Mouse (Mus musculus) ES-E14 (cell line): Measurements from ENCODE around the gene Pdzd2. TPM values are rescaled to one million over a fixed set of nuclear protein-coding genes. Genes with fewer than 3 reads are reported as not detected.

Experiments
- DNase-seq: peaks from one replicate; pipeline ENCODE4 v3.0.0-alpha.2; 2013; ENCODE audit warnings: low read depth, low spot score
- H3K27ac ChIP-seq: 2 replicates; pipeline ENCODE4 v1.5.1; 2012; ENCODE audit warnings: low read depth, mild to moderate bottlenecking, low read length, moderate library complexity, mixed read lengths; ENCODE audit not compliant: poor library complexity, insufficient read depth, severe bottlenecking
- H3K36me3 ChIP-seq: 2 replicates; pipeline ENCODE4 v1.6.1; 2012; ENCODE audit warnings: mild to moderate bottlenecking, low read length, moderate library complexity, mixed read lengths; ENCODE audit not compliant: control insufficient read depth, poor library complexity, insufficient read depth, severe bottlenecking
- H3K4me1 ChIP-seq, 2 experiments: fragments of 150-350 bp in 1 of 2; sonication (generic) in 1 of 2; 2 replicates each; pipeline ENCODE4 v1.6.1; 2012; ENCODE audit warnings: low read length in 2 of 2, mild to moderate bottlenecking in 1 of 2, mixed read lengths in 1 of 2; ENCODE audit not compliant: control insufficient read depth in 2 of 2, insufficient read depth in 2 of 2, poor library complexity in 1 of 2
- H3K4me3 ChIP-seq, 2 experiments: fragments of 150-350 bp in 1 of 2; sonication (generic) in 1 of 2; 2 replicates each; pipeline ENCODE4 v1.5.1; 2012; ENCODE audit warnings: low read length in 2 of 2, low read depth in 1 of 2, mild to moderate bottlenecking in 1 of 2, mixed read lengths in 1 of 2; ENCODE audit not compliant: insufficient read depth in 1 of 2, poor library complexity in 1 of 2, severe bottlenecking in 1 of 2
- H3K9ac ChIP-seq: 2 replicates; pipeline ENCODE4 v1.6.1; 2012; ENCODE audit warnings: low read depth, mild to moderate bottlenecking, low read length, mixed read lengths; ENCODE audit not compliant: poor library complexity, insufficient read depth, severe bottlenecking
- H3K9me3 ChIP-seq: fragments of 150-350 bp; sonication (generic); 2 replicates; pipeline ENCODE4 v1.6.1; 2012; ENCODE audit warnings: low read depth, mild to moderate bottlenecking, low read length; ENCODE audit not compliant: control insufficient read depth, insufficient read depth
- CHD2 ChIP-seq: IDR thresholded peaks from 2 replicates; pipeline ENCODE4 v1.6.1; 2014; ENCODE audit warnings: mild to moderate bottlenecking, low read depth, low read length, inconsistent platforms
- HCFC1 ChIP-seq: IDR thresholded peaks from 2 replicates; pipeline ENCODE4 v1.6.1; 2012; ENCODE audit warnings: low read length, inconsistent platforms, borderline replicate concordance; ENCODE audit not compliant: insufficient read depth
- MAFK ChIP-seq: IDR thresholded peaks from 2 replicates; pipeline ENCODE4 v1.6.1; 2014; ENCODE audit warnings: mild to moderate bottlenecking, low read depth, low read length, inconsistent platforms; ENCODE audit not compliant: insufficient read depth
- ZC3H11A ChIP-seq: IDR thresholded peaks from 2 replicates; pipeline ENCODE4 v1.6.1; 2012; ENCODE audit warnings: low read depth, mild to moderate bottlenecking, inconsistent platforms, low read length, borderline replicate concordance
- ZNF384 ChIP-seq: IDR thresholded peaks from 2 replicates; pipeline ENCODE4 v1.6.1; 2012; ENCODE audit warnings: low read depth, low read length, inconsistent platforms
- in situ Hi-C, 2 experiments: fragments of 600-800 bp; cut with MboI; formaldehyde crosslinking; loops; one replicate each; pipeline ENCODE4 v1.15.1; 2025; ENCODE audit warnings: low sequenced_read_pairs in 2 of 2, inconsistent platforms in 1 of 2; ENCODE audit not compliant: unreplicated experiment in 2 of 2
- total RNA-seq: library from RNA; depleted of rRNA; stranded (reverse); fragments of 300-350 nt; gene quantifications from 2 replicates; pipeline ENCODE4 v1.2.3, GENCODE M21; 2012

Pdzd2 gene
- total RNA-seq, 1 experiment, result 6.3 TPM

DNA sequence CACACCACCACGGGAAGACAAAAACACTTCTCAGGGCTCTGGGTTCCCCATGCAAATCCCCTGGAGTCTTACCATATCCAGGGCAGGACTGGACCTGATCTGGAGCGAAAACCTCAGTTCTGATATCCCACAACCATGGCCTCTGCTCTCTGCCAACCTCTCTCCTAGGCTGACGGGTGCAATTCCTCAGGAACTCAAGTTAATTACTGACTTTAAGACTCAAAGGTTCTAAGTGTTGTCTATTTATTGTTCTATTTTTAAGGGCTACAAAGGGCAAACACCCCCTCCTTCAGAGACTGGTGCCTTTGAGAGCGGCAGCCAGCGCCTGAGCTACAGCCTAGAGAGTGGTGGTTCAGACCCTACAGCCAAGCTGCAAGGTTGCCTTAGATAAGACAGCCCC lies 65.7 kb downstream of the Pdzd2 start:
- in situ Hi-C loops, result no loop called here
- Histone ChIP-seq H3K4me3 (no peak overlapping the region), H3K4me1 (no peaks in the 10 kb centered on the region; a peak in 1 of 4 replicates), H3K27ac (no peak overlapping the region), H3K9ac (no peak overlapping the region), H3K9me3 (no peaks in the 10 kb centered on the region), H3K36me3 (no peaks in the 10 kb centered on the region)
- TF ChIP-seq HCFC1 (no peak), MAFK (no peak), ZNF384 (no peak), CHD2 (no peak), ZC3H11A (no peak)
- no peak for DNase-seq

DNA sequence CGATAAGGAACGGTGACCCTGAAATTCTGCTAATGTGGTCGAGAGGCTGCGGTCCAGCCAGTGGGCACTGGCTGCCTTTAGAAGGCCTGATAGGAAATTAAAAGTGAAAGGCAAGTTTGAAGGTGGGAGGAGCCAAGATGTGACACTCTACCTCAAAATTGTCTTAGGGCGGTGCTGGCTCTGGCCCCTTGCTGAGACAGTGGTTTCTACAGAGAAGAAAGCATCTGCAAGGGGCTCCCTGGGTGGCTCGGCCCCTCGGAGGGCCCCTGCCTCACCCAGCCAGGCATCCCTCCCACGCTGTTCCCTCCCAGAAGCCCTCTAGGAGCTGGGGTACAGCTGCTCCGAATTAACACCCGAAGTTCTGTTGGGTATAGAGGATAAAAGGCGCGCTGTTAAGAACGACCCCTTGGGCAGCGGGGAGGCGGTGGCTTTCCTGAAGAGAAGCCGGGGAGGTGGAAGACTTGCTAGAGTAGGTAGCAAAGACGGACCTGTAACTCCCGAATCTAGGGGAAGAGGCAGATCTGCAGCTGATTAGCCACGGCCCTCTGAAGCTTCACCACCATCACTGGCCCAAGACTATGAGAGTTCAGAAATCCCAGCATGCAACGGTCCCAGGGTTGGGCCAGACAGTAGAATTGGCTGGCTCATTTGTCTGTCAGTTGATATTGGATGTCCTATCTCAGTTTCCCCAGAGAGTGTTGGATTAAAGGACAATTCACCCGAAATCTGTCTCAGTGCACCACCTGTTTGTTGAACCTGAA lies 71.8 kb downstream of the Pdzd2 start:
- Histone ChIP-seq H3K4me3 (peak overlapping the region; percentile 27 to 44; a peak in 3 of 4 replicates), H3K27ac (no peak overlapping the region; the same call in 1 of the 2 replicates), H3K4me1 (peaks cover 0 to 8% of the 10 kb centered on the region in 2 experiments; a peak in 2 of 4 replicates), H3K9me3 (no peaks in the 10 kb centered on the region), H3K36me3 (no peaks in the 10 kb centered on the region), H3K9ac (no peak overlapping the region)
- TF ChIP-seq HCFC1, result no peak
- TF ChIP-seq ZC3H11A, result no peak
- DNase-seq, result no peak
- in situ Hi-C loops, result no loop called here

DNA sequence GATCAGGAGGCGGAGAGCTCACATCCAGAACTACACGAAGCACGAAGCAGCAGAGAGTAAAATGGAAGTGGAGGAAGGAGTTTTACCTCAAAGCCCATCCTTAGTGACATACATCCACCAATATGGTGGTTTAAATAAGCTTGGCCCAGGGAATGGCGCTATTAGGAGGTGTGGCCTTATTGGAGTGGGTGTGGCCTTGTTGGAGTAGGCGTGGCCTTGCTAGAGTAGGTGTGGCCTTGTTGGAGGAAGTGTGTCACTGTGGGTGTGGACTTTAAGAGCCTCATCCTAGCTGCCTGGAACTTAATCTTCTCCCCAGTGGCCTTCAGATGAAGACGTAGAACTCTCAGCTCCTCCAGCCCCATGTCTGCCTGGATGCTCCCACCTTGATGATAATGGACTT lies 73.8 kb downstream of the Pdzd2 start:
- Histone ChIP-seq H3K9ac (no peak overlapping the region), H3K4me3 (no peak overlapping the region), H3K36me3 (no peaks in the 10 kb centered on the region), H3K4me1 (peaks cover 0 to 8% of the 10 kb centered on the region in 2 experiments; a peak in 2 of 4 replicates), H3K9me3 (no peaks in the 10 kb centered on the region), H3K27ac (no peak overlapping the region)
- in situ Hi-C loops, result no loop called here
- no peak for TF ChIP-seq MAFK
- no peak for TF ChIP-seq ZC3H11A
- no peak for TF ChIP-seq HCFC1
- no peak for TF ChIP-seq ZNF384
- TF ChIP-seq CHD2, result no peak
- DNase-seq, result peak; percentile 34

DNA sequence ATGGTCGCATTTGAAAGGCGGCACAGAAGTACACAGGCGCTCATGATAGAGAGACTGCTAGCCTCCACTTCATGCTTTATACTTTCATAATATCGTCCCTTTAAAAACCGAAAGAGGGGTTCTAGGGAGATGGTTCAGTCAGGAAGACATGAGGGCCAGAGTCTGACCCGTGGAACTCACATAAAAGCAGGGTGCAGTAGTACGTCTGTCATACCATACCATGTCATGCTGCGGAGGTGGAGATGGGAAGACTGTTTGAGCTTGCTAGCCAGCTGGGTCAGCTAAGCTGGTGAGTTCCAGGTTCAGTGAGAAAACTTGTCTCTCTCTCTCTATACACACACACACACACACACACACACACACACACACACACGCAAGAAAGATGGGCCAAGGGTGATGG lies 76.4 kb downstream of the Pdzd2 start:
- H3K9ac ChIP-seq, result no peak overlapping the region
- H3K4me3 ChIP-seq, result no peak overlapping the region
- no peaks in the 10 kb centered on the region for H3K36me3 ChIP-seq
- no peak for TF ChIP-seq HCFC1
- TF ChIP-seq MAFK, result no peak
- no peak for TF ChIP-seq CHD2
- TF ChIP-seq ZC3H11A, result no peak
- TF ChIP-seq ZNF384, result no peak
- in situ Hi-C loops, result no loop called here
- H3K4me1 ChIP-seq, result peaks cover 0 to 8% of the 10 kb centered on the region in 2 experiments; a peak in 2 of 4 replicates
- H3K9me3 ChIP-seq, result no peaks in the 10 kb centered on the region
- H3K27ac ChIP-seq, result no peak overlapping the region
- no peak for DNase-seq

DNA sequence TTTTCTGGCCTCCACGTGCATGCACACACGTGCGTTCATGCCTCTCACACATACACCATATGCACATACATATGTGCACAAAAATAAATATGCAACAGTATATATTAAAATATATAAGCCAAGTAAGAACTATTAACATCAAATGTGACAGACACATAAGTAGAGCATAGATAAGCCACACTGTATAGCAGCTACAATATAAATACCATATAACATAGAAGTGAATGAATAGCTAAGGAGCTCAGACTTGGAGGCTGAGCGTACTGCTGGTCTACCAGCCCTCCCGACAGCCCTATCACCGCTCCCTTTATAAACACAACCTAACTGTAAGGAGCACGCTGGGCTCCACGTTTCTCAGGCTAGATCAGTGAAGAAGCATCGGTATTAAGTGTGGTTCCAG lies 79.4 kb downstream of the Pdzd2 start:
- Histone ChIP-seq H3K9ac (no peak overlapping the region), H3K4me1 (peaks cover 0 to 2% of the 10 kb centered on the region in 2 experiments; a peak in 1 of 4 replicates), H3K4me3 (no peak overlapping the region), H3K9me3 (no peaks in the 10 kb centered on the region), H3K27ac (no peak overlapping the region; the same call in 1 of the 2 replicates), H3K36me3 (no peaks in the 10 kb centered on the region)
- in situ Hi-C loops, result no loop called here
- TF ChIP-seq ZC3H11A (no peak), HCFC1 (no peak), MAFK (no peak), ZNF384 (no peak), CHD2 (no peak)
- no peak for DNase-seq
